Mouse (Mus musculus) cerebellum, adult 2 months (tissue): ENCODE data around the gene Rps6kb1.

ENCODE experiments used
- CTCF ChIP-seq: fragments of 200-500 bp; IDR thresholded peaks from 2 replicates; pipeline ENCODE4 v1.5.1; 2011; ENCODE audit warnings: low read depth, mild to moderate bottlenecking, control low read depth, low read length, moderate library complexity, borderline replicate concordance; ENCODE audit not compliant: insufficient read depth
- POLR2A ChIP-seq: fragments of 200-500 bp; IDR thresholded peaks from 2 replicates; pipeline ENCODE4 v1.6.1; 2011; ENCODE audit warnings: low read length, control low read depth, borderline replicate concordance; ENCODE audit not compliant: insufficient read depth

- TF ChIP-seq CTCF, result no peak
- no peak for TF ChIP-seq POLR2A
These were observed 46.8 kb upstream of the Rps6kb1 start for GRCm38 (mm10) chr11:86591301-86591845.
